Mouse (Mus musculus): ENCODE measurements around the gene Smg7.
"Not testable (repeated sequence)": the region's sequence is repeated elsewhere in the genome, so short reads cannot be mapped to it uniquely, and the experiment has no call there.

Gene Smg7

GRCm38 (mm10) chr1:152901765-152902664 is at the start of gene Smg7:
Smg7 (minus strand) TSS chr1:152902646.
- peak in 1 of 2 experiments; percentile 73 for DNase-seq (ENCODE audit: low spot score in 2 of 2)

- DNase-seq (ENCODE audit: low spot score in 2 of 2): no peak
These were observed 40.5 kb upstream of the Smg7 start for GRCm38 (mm10) chr1:152942977-152943376.

GRCm38 (mm10) chr1:152936365-152936764 is 33.9 kb upstream of the Smg7 start:
- no peak for DNase-seq (ENCODE audit: low spot score in 2 of 2)

GRCm38 (mm10) chr1:152935476-152935875 is 33.0 kb upstream of the Smg7 start:
- no peak for DNase-seq (ENCODE audit: low spot score in 2 of 2)

- no peak for DNase-seq (ENCODE audit: low spot score in 2 of 2)
These were observed 31.5 kb upstream of the Smg7 start for GRCm38 (mm10) chr1:152933962-152934361.

DNA sequence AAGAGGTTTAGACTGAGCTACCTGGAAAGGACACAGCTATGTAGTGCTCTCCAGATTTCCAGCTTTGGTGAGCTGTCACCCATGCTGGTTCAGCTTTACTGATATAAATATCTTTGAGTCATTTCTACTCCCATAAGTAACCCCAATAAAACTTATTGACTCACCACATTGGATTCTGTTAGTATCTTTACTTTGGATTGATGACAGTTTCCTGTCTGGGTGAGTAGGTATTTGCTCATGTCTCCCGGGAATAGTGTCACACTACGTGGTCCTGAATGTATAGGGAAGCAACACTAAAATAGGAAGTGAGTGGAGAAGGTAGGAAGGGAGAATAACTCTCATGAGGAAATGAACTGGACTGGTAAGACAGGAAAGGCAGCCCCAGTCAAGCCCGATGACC is 19.3 kb upstream of the Smg7 start:
- DNase-seq (ENCODE audit: low spot score in 2 of 2): no peak

DNA sequence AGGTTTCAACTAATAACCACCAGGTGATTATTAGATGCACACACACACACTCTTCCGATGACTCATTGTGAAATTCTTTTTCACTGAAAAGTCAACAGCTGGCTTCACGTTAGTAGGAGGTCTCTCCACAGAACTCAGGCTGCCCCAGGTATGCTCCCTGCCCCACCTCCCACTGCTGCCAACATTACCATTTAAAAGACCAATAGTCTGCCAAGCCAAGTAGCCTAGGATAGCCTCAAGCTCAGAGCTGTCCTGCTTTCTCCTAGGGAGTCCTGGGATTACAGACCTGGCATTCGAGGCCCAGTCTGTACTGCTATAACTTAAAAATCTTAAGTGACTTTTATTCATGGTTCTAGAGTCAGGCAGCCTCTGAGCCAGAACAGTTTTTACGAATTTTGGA is 15.2 kb upstream of the Smg7 start:
- DNase-seq (ENCODE audit: low spot score in 2 of 2): no peak

DNA sequence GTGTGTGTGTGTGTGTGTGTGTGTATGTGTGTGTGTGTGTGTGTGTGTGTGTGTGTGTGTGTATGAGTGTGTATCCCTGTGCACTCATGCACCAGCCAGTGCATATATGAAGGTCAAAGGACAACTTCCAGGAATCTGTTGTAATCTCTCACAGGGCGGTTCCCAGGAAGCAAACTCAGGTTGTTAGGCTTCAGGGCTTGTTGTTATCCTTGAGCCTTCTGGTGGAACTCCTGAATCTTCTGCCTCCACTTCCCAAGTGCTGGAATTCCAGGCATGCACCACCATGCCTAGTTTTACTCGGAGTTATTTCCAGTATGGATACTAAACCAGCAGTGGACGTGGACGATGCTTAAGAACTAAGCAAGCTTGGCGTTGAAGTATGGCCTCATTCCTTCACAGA is 14.5 kb upstream of the Smg7 start:
- no peak for DNase-seq (ENCODE audit: low spot score in 2 of 2)

DNA sequence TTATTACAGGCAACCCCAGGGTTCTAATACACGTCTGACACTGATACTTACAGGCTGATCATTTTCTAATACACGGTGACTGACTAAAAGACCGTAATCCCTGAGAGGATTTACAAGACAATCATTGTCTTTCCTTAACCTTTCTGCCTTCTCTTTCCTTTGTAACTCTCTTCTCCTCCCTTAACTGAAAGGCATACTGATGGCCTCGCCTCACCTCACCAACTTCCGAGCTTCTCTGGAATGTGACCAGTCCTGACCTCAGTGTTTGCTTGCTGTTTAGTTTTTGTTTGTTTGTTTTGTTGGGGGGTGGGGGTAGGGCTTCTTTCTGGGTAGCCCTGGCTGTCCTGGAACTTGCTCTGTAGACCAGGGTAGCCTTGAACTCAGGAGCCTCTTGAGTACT is 13.3 kb upstream of the Smg7 start:
- no peak for DNase-seq (ENCODE audit: low spot score in 2 of 2)

DNA sequence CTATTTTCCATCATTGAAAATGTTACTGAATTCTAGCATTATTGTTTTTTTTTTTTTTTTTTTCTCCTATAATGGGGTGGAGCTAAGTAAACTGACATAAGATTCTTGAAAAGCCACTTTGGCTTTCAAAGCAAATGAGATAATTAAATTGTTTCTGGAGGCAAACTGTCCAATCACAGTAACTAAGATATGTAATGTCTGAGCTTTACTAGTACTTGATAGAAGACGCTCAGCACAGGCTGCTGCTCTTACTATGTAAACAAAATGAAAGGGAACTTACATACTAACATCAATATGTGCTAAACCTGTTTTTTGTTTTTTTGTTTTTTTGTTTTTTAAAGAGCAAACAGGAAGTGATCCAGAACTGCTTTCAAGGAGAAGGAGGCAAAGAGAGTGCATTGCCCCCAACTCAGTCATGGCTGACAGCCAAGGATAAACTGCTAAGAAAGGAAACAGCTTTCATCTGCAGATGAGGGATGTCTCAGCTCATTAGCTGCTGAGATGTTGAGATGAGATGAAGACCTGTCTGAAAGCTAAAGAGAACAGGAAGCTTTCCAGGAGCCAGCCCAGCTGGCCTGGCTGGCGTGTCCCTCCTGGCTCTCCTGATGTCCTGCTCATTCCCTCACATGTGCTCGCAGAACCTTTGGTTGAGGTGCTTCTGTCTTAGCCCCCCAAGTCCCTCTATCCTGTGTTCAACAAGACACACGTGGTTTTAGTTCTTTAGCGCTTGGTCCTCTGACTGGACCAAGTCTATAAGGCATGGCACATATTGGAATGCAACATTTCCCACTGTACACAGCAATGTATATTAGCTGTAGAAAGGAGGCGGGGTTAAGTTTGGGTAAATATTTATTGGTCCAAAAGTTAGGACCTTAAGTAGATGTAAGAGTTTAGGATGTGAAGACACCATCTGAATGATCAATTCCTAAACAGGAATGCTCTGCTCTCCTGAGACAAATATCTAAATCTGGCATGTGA is 11.3 kb upstream of the Smg7 start:
- no peak for DNase-seq (ENCODE audit: low spot score in 2 of 2)

DNA sequence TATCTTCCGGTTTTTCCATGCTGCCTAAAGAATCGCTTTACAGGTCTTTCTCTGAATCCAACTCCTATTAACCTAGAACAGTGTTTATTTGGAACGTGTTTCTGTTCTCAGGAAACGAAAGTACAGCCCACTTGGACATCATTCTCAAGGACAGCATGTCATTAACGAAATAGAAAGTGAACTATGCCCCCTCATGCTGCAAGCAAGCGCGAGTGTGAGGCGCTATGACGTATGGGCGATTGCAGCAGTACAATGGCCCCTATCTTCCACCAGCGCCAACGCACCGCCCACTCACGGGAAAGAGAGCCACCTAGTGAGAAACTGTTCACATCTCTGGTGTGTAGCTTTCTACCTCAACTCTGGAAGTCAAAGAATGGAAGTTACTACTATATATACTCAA is 2.0 kb upstream of the Smg7 start:
- DNase-seq (ENCODE audit: low spot score in 2 of 2): peak; percentile 83 to 85

DNA sequence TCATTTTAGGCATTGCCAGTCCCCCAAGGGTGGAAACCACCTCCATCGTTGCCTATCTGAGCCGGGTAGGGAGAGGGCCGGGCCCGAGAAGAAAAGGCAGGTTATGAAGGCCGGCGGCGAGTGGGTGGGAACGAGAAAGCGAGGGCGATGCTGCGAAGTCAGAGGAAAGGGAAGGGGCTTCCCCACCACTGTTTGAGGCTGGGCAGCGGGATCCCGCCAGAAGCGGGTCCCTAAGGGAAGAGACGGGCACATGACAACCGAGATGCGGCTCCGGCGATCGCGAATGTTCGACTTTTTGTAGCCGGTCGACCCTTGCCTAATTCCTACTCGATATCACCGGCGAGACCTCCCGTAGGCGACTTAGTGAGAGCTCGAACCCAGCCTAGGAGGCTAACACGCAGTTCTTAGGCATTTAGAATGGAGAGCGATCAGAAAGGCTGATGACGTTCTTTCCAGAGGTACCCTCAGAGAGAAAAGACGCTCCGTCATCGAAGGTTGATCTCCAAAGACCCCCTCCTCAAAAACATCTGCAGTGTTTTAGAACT is 1.2 kb upstream of the Smg7 start:
- DNase-seq (ENCODE audit: low spot score in 2 of 2): no peak

DNA sequence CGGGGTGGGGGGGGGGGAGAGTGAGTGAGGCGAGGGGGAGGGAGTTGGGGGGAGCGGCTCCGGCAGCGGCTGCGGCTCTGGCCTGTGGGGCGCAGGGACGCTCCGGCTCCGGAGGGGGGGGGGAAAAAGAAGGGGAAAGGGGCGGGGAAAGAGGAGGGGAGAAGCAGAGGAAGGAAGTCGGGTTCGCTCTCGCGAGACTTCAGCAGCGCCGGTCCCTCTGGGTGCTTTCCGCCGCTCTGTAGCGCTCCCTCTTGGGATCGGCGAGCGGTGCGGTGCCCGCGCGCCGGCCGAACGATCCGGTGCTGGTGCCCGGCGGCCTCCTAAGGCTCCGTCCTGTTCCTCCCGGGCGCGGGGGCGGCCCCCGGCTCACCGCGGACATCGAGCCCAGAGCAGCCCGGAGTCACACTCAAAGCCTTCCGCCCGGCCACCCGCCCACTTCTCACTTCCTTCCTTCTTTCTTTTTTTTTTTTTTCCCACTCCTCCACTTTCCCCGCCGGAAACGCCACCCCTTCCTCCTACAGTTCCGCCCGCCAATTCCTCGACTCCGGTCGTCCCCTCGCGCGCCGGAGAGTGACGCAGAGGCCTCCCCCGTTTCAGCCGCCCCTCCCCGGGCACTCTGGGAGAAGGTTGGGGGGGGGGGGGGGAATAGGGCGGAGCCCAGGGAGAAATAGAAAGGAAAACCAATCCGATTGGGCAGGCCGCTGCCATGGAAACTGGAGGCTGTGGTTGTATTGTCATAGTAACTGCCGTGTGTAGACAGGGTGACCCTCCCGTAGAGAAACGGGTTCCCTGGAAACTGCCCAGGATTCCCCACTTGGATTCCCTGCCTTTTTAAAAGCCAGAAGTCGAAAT is 445 bp upstream of the Smg7 start:
- peak; percentile 95 for DNase-seq (ENCODE audit: low spot score in 2 of 2)

DNA sequence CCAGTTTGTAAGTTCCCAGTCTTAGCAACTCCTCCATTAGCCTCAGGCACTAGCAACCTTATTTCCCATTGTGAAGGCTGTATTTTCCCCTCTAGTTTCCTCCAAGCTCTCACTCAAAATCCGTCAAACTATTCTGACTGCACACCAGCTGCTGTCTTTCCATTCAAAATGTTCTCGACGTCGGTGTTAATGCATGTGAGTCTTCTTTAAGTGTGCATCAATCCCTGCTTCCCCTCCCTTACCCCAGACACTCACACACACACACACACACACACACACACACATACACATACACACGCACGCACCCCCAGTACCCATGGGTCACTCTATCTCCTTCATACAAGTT is 1.1 kb downstream of the Smg7 start:
- no peak for DNase-seq (ENCODE audit: low spot score in 2 of 2)

DNA sequence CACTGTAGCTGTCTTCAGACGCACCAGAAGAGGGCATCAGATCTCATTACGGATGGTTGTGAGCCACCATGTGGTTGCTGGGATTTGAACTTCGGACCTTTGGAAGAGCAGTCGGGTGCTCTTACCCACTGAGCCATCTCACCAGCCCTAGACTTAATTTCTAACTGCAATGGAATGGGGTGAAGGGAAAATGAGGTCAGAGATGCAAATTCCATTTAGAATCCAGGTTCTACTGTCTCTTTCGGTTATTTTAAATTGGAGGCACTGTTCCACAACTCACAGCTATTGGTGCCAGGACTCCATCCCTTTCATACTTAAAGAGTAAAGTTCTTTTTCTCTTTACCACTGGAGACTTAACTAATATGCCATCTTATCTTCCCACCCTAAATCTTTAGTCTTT is 14.4 kb downstream of the Smg7 start:
- not testable (repeated sequence) for DNase-seq (ENCODE audit: low spot score in 2 of 2)

DNA sequence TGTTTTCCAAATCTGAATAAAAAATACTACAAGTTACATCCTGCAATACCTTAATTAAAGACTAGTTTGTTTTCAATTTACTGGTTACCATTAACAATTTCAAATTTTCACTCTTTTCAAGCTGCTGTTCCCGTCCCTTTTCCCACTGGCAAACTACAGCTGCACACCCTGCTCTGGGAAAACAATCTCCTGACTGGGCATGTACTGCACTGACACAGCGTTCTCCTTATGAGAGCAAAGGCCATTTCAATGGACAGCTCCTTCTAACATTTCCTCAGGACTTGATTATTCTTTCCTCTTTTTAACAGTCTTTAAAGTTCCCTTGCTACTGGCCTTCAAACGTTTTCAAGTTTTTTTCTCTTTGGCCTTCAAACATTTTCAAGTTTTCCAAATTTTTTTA is 31.4 kb downstream of the Smg7 start:
- no peak for DNase-seq (ENCODE audit: low spot score in 2 of 2)

- no peak for DNase-seq (ENCODE audit: low spot score in 2 of 2)
These were observed 32.5 kb downstream of the Smg7 start for GRCm38 (mm10) chr1:152869901-152870300.

GRCm38 (mm10) chr1:152846856-152847255 is 55.6 kb downstream of the Smg7 start:
- DNase-seq (ENCODE audit: low spot score in 2 of 2): no peak

GRCm38 (mm10) chr1:152845211-152845730 is 57.2 kb downstream of the Smg7 start:
- no peak for DNase-seq (ENCODE audit: low spot score in 2 of 2)

GRCm38 (mm10) chr1:152844634-152845033 is 57.8 kb downstream of the Smg7 start:
- no peak for DNase-seq (ENCODE audit: low spot score in 2 of 2)

DNA sequence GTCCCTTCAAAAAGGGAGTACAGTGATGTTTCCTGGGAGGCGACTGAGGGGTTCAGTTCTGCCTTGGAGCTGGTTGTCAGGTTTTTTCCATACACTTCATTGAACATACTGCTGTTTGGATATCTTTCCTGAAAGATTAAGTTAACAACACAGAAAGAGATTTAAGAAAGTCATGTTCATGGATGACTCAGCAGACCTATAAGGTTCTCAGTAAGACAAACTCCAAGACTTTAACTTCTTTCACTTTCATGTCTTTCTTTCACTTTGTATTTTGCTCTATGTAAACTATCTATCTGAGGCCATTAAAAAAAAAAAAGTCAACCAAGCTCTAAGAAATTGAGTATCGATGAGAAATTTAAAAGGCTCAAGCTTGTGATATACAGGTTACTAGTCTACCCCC is 61.4 kb downstream of the Smg7 start:
- no peak for DNase-seq (ENCODE audit: low spot score in 2 of 2)

All from heart, adult 9 months (tissue).